Mouse (Mus musculus) neural tube, postnatal 0 days (tissue): Measurements from ENCODE around the gene Adat3. TPM values are rescaled to one million over a fixed set of nuclear protein-coding genes. Genes with fewer than 3 reads are reported as not detected.

Experiments
- microRNA-seq: library from miRNA; unstranded; fragments of <30 nt; microRNA quantifications from one replicate; pipeline ENCODE4, GENCODE M21; 2016
- polyA plus RNA-seq: library from polyadenylated mRNA; unstranded; fragments of >200 nt; fragmentation: Nextera tagmentation; extraction: Ambion mirVana; gene quantifications from 2 replicates; pipeline ENCODE4 v1.2.1, GENCODE M21; 2015

Gene Adat3
- polyA plus RNA-seq, result 3.3 and 5.1 TPM in 2 replicates

DNA sequence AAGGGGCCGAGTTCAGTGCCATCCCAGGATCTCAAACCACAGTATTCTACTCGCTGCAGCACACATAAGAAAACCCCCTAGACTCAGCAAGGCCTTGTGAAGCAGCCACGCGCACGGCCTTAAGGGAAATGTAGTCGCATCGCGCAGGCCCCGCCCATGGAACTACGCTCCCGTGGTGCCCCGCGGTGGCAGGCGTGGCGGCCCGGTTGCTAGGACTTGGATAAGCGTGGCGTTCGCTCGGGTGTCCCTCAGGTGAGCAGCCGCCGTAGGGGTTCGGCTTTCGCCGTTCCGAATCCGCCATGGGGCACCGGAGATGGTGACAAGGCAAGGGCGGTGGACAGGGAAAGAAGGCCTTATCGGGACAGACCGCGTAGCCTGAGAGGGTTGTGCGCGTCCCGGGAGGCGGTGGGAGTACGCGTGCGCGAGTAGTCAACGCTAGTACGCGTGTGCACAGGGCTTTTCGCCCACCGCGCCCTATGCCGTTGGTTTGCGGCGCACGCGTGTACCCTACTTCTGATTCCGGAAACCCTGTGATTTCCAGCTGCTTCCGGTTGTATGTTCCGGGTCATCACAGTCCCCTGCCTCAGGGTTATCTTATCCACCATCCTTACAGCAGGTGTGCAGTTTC is at the start of gene Adat3, which contains the start of gene Scamp4:
Adat3 (plus strand) TSS at position 183 of the 628 bp plus-strand sequence.
Scamp4 (plus strand) TSS at position 175 of the 628 bp plus-strand sequence.

DNA sequence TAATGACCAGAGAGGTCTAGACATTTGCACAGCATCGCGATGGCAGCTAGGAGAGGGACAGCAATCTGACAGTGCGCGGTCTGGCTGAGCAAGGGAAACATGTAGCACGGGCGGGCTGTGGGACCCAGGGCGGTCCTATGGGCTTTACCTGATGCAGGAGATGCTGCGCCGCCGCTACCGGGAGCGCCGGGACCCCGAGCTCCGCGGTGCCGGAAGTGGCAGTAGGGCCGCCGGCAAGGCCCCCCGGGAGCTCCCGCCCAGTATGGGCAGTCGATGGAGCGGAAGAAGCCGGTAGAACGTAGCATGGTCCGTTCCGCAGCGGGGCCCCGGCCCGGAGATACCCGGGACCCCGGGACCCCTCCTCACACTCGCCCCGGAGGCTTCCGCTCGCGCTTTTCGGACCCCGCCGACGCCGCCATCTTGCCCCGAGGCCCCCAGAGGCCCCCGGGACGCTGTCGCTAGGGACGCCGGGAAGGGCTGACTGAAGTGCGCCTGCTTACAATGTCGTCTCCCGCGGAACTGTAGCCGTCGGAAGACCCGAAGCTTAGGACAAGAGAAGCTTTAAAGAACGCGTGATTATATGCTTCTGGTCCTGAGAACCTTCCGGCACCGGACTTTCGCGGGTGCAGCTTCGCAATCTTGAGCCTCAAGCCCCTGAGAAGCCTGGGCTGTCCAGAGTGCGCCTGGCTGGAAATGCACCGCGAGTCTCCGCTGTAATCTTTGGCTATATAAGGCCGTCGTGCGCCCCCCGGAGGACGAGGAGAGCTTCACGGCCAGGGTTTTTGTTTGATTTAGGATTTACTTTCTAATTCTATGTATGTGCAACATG is 41.4 kb upstream of the Adat3 start, which contains the start of gene Rexo1:
Rexo1 (minus strand) TSS at position 445 of the 829 bp plus-strand sequence.

DNA sequence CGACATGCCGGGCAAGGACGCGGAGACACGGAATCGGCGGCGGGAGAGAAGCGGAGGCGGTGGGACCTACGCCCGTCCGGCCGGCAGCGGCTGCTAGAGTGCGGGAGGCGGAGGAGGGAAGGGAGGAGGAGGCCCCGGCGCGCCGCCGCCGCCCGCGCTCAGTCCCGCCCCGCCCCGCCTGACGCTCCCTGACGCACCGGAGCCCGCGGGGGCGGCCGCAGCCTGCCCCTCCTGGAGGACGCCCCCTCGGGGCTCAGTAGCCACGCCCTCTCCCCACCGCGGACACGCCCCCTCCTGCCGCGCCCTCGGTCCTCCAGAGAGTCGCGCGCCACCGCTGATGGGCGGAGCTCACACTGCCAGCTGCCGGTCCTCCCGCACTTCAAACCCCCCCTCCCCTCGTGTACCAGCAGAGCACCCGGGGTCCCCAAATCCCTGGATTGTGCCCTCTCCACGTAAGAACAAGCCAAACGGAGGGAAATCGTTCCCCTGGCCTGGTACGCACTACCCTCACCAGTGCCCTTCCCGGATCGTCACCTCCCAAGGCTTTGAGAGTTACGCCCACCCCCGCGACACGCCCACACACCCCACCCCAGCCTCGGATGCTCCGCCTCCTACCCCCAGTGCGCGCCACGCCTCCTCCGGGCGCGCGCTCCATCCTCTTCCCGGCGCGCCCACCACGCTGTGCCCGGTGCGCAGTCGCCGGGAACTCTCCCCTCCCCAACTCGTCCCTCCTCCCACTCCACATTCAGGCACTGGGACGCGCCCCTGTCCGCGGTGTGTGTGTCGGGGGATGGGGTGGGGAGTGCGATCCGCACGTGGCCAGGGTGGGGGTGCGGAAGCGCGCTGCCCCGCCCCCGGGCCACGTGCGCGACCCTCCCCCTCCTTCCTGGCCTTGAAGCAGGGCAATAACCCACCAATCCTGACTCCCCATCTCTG is 25.2 kb upstream of the Adat3 start, which contains the start of gene Klf16:
Klf16 (minus strand) TSS at position 127 of the 936 bp plus-strand sequence.

DNA sequence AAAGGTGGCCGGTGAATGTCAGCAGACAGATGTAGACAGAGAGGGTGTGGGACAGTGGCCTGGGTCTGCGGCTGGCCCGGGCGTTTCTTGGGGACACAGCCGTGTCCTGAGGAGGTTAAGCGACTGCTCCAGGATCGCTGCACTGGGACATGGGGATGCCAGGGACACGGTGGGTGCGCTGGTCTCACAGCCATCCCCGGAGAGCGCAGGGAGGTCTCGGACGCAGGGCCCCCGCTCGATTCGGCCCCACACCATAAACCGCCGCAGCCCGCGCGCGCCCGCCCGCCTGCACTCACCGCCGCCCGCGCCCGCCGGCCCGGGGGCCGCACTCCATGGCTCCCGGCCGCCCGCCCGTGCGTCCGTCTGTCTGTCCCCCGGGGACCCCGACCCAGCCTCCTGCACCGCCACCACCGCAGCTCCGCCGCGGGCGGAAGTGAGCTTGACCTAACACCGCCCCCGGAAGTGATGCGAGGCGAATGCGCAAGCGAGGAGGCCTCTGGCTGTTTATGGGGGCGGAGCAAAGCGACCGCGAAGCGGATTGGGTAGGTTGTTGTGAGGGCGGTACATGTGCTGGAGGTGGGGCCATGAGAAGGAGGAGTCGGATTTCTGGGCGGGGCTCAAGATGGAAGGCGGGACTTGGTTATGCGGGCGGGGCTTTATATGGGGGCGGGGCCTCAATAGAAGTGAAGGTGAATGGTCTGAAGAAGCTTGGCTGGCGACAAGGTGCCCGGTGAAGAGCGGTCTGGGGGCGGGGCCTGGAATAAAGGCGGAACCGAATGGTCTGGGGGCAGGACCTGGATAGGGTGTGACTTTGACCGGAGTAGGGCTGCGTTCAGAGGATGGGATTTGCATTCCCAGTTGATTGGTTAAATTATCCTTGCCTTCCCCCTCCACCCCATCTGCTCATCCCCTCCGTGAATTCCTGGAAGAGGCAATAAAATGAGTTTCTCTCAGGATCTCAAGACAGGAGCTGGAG is 12.5 kb upstream of the Adat3 start, which contains the start of gene Abhd17a:
Abhd17a (minus strand) TSS at position 463 of the 976 bp plus-strand sequence.

DNA sequence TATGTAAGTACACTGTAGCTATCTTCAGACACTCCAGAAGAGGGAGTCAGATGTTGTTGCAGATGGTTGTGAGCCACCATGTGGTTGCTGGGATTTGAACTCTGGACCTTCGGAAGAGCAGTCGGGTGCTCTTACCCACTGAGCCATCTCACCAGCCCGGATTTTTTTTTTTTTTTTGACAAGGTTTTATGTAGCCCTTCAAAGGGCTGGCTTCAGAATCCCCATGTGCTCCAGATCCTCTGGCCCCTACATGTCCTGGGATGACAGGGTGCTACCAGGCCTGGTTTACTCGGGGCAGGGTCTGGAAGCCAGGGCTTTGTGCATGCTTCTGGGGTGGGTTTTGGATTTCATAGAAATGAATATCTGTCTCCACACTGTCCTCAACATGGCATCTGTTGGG is 3.0 kb downstream of the Adat3 start, which contains the start of gene Gm49322:
Gm49322 (plus strand) TSS at position 301 of the 400 bp plus-strand sequence.

DNA sequence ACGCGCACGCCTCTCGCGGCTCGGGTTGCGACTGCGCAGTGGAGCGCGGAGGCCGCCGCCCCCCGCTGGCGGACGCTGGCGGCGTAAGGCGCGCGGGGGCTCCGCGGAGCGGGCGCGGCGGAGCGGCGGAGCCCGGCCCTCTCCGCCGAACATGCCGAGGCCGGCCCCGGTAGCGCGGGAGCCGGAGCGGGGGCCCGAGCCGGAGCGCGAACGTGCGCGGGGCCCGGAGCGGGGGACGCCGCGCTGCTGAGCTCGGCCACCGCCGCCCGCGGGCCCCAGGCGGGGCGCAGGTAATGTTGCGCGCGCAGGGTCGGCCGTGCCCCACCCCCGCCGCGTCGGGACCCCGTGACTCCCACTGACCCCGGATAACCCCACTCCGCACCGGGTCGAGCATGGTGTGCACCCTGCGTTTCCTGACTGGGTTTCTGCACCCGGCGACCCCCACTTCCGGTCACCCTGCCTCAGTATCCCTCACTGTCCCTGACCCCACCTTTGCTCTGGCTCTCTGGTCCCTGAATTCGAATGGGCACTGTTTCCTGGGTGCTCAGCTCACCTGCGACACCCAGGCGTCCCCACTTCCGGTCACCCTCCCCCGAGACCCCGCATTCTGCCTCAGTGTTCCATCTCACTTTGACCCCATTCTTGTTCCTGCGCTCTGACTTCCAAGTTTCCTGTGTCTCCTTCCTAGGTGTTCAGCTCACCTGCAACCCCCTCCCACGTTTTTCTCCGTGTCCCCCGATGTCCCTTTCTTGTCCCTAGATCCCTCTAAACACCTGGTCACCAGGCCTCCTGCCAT is 20.2 kb downstream of the Adat3 start, which contains the start of gene Csnk1g2:
Csnk1g2 (plus strand) TSS at position 178 of the 796 bp plus-strand sequence.

DNA sequence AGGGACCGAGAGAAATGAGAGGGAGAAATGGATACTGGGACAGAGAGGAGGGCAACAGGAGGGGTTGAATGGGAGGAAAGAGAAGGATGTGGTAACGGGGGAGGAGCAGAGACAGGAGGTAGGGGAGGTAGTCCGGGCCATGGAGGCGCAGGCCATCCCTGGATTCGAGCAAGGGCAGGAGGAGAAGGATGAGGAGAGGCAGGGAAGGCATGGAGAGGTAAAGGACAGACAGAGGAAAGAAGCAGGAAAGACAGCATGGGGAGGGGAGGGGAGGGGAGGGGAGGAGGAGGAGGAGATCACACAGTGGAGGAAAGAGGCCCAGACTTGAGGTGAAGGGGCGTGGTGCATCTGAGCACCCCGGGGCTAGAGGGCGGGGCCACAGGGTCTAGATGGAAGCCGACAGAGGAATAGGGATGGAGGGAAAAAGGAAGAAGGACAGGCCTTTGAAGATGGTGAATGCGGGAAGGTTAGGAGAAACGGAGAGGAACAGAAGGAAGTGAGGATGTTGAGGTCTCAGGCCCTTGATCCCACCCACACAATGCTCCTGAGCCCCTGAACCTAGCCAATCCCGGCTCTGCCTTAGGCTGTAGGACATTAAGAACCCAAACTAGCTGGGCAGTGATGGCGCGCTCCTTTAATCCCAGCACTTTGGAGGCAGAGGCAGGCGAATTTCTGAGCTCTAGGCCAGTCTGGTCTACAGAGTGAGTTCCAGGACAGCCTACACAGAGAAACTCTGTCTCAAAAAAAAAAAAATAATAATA is 54.4 kb downstream of the Adat3 start, which contains the start of gene Btbd2:
Btbd2 (minus strand) TSS at position 209 of the 761 bp plus-strand sequence.

Small RNA genes lying within 50 kb of the gene (microRNA-seq; reads per million reads assigned to microRNA genes)
- gene Mir6912, result not detected

Other genes with a start within 250 kb of the Adat3 start
- 8.5 and 8.6 TPM in 2 replicates for gene Plk5, start 246.4 kb upstream of the Adat3 start, polyA plus RNA-seq
- 13.1 and 15.0 TPM in 2 replicates for gene Mex3d, start 215.2 kb upstream of the Adat3 start, polyA plus RNA-seq
- 161 and 183 TPM in 2 replicates for gene Mbd3, start 203.3 kb upstream of the Adat3 start, polyA plus RNA-seq
- 1,108 and 1,127 TPM in 2 replicates for gene Uqcr11, start 196.1 kb upstream of the Adat3 start, polyA plus RNA-seq
- gene Tcf3, start 169.2 kb upstream of the Adat3 start, polyA plus RNA-seq, result 28.8 and 32.2 TPM in 2 replicates
- 0.34 and 0.56 TPM in 2 replicates for gene Onecut3, start 108.0 kb upstream of the Adat3 start, polyA plus RNA-seq
- 0.65 and 1.3 TPM in 2 replicates for gene Atp8b3, start 63.8 kb upstream of the Adat3 start, polyA plus RNA-seq
- 23.8 and 28.1 TPM in 2 replicates for gene Rexo1, start 41.3 kb upstream of the Adat3 start, polyA plus RNA-seq
- 6.8 and 7.9 TPM in 2 replicates for gene Klf16, start 25.6 kb upstream of the Adat3 start, polyA plus RNA-seq
- 231 and 233 TPM in 2 replicates for gene Abhd17a, start 12.5 kb upstream of the Adat3 start, polyA plus RNA-seq
- 73.3 and 73.4 TPM in 2 replicates for gene Scamp4, start within 50 bp of the Adat3 start, polyA plus RNA-seq
- 1.1 and 1.5 TPM in 2 replicates for gene Gm49322, start 3.1 kb downstream of the Adat3 start, polyA plus RNA-seq
- gene Csnk1g2, start 20.0 kb downstream of the Adat3 start, polyA plus RNA-seq, result 97.4 and 99.0 TPM in 2 replicates
- gene Btbd2, start 54.2 kb downstream of the Adat3 start, polyA plus RNA-seq, result 115 and 116 TPM in 2 replicates
- gene Mknk2, start 75.2 kb downstream of the Adat3 start, polyA plus RNA-seq, result 39.0 and 43.5 TPM in 2 replicates
- gene Mob3a, start 99.1 kb downstream of the Adat3 start, polyA plus RNA-seq, result 38.3 and 41.4 TPM in 2 replicates
- gene Izumo4, start 99.3 kb downstream of the Adat3 start, polyA plus RNA-seq, result 42.0 and 58.3 TPM in 2 replicates
- gene Ap3d1, start 139.4 kb downstream of the Adat3 start, polyA plus RNA-seq, result 107 and 110 TPM in 2 replicates
- 11.0 and 15.3 TPM in 2 replicates for gene Dot1l, start 152.3 kb downstream of the Adat3 start, polyA plus RNA-seq
- gene Sf3a2, start 195.3 kb downstream of the Adat3 start, polyA plus RNA-seq, result 44.2 and 49.1 TPM in 2 replicates
- 108 and 123 TPM in 2 replicates for gene Plekhj1, start 195.7 kb downstream of the Adat3 start, polyA plus RNA-seq
- 0.21 and 0.27 TPM in 2 replicates for gene Amh, start 202.4 kb downstream of the Adat3 start, polyA plus RNA-seq
- gene Jsrp1, start 210.6 kb downstream of the Adat3 start, polyA plus RNA-seq, result 2.4 and 2.7 TPM in 2 replicates
- 1,152 and 1,281 TPM in 2 replicates for gene Oaz1, start 223.8 kb downstream of the Adat3 start, polyA plus RNA-seq
- gene Lingo3, start 241.2 kb downstream of the Adat3 start, polyA plus RNA-seq, result 28.9 and 30.1 TPM in 2 replicates